Comparison of ENCODE assay signal across 14 mouse cellular contexts in genomic region chr3:127375956-127376660, GRCm38 (mm10).
DNase-seq lines count a peak whose midpoint lies in the region; ATAC-seq lines count a peak whose summit lies in the region.
"Had no signal": no experiment of that assay in that cellular context is flagged by ENCODE, and none has a peak within 500 bp of the region (broad histone marks: within the 10 kb centered on the region; RNA-seq: fewer than 3 reads in every experiment).

No protein-coding gene starts in this region.

- peak overlapping the region; percentile 29 for H3K27ac ChIP-seq in forebrain, embryonic 14.5 days (ENCODE audit: low read depth, low read length)
- no peak overlapping the region for H3K27ac ChIP-seq in midbrain, embryonic 14.5 days (replicated peaks; ENCODE audit: low read depth, low read length)
- no peak overlapping the region for H3K27ac ChIP-seq in liver, embryonic 12.5 days
- H3K27ac ChIP-seq: heart, embryonic 10.5 days; limb, embryonic 15.5 days had no signal

- H3K4me3 ChIP-seq in forebrain, embryonic 14.5 days (ENCODE audit: low read depth, low read length) = no peak overlapping the region
- no peak overlapping the region for H3K4me3 ChIP-seq in midbrain, embryonic 14.5 days (replicated peaks; ENCODE audit: low read depth, low read length)
- no peak overlapping the region for H3K4me3 ChIP-seq in liver, embryonic 12.5 days
- H3K4me3 ChIP-seq: heart, embryonic 10.5 days; limb, embryonic 15.5 days had no signal

- no peak overlapping the region; the same call in 1 of the 2 replicates for H3K9ac ChIP-seq in forebrain, embryonic 14.5 days (ENCODE audit: low read length)
- H3K9ac ChIP-seq in midbrain, embryonic 14.5 days (replicated peaks; ENCODE audit: low read length) = no peak overlapping the region
- H3K9ac ChIP-seq in liver, embryonic 12.5 days = no peak overlapping the region
- H3K9ac ChIP-seq: limb, embryonic 15.5 days had no signal

- peak overlapping the region; percentile 13 for H3K4me2 ChIP-seq in forebrain, embryonic 14.5 days (ENCODE audit: low read length)
- no peak overlapping the region; the same call in 1 of the 2 replicates for H3K4me2 ChIP-seq in midbrain, embryonic 14.5 days (ENCODE audit: low read length)
- no peak overlapping the region for H3K4me2 ChIP-seq in liver, embryonic 12.5 days
- H3K4me2 ChIP-seq: limb, embryonic 15.5 days had no signal

- peak; percentile 22; the same call in 1 of the 2 replicates for ATAC-seq in forebrain, embryonic 14.5 days
- ATAC-seq in midbrain, embryonic 14.5 days (ENCODE audit: low FRiP score, low TSS enrichment) = no peak
- ATAC-seq in liver, embryonic 12.5 days = no peak
- ATAC-seq: inflammation-experienced regulatory T-cells, adult 6 months had no signal

- H3K27me3 ChIP-seq in forebrain, embryonic 14.5 days (replicated peaks; ENCODE audit: control insufficient read depth, insufficient read depth, low read length) = no peaks in the 10 kb centered on the region
- no peaks in the 10 kb centered on the region for H3K27me3 ChIP-seq in midbrain, embryonic 14.5 days (ENCODE audit: control insufficient read depth, insufficient read depth, low read length)
- H3K27me3 ChIP-seq in liver, embryonic 12.5 days (replicated peaks) = no peaks in the 10 kb centered on the region
- H3K27me3 ChIP-seq: limb, embryonic 15.5 days had no signal

- WGBS in forebrain, embryonic 14.5 days = 14% methylated on average over 11 of the region's 11 CpGs
- WGBS in midbrain, embryonic 14.5 days = 28% methylated on average over 11 of the region's 11 CpGs
- WGBS in liver, embryonic 12.5 days (ENCODE audit: insufficient replicate concordance) = 64% methylated on average over 11 of the region's 11 CpGs

- no peaks in the 10 kb centered on the region for H3K36me3 ChIP-seq in forebrain, embryonic 14.5 days (ENCODE audit: control insufficient read depth, insufficient read depth, low read length)
- H3K36me3 ChIP-seq in midbrain, embryonic 14.5 days (ENCODE audit: control insufficient read depth, insufficient read depth, low read length) = 0 out of 2 replicates have a peak, but pooled peaks cover 3% of the 10 kb centered on the region
- H3K36me3 ChIP-seq in liver, embryonic 12.5 days = no peaks in the 10 kb centered on the region
- H3K36me3 ChIP-seq: heart, embryonic 10.5 days; limb, embryonic 15.5 days had no signal

- no peaks in the 10 kb centered on the region for H3K9me3 ChIP-seq in forebrain, embryonic 14.5 days (replicated peaks; ENCODE audit: control insufficient read depth, low read length)
- H3K9me3 ChIP-seq in midbrain, embryonic 14.5 days (ENCODE audit: control insufficient read depth, low read length) = 0 out of 2 replicates have a peak, but pooled peaks cover 5% of the 10 kb centered on the region
- no peaks in the 10 kb centered on the region for H3K9me3 ChIP-seq in liver, embryonic 12.5 days (replicated peaks)
- H3K9me3 ChIP-seq: G1E; heart, embryonic 10.5 days; limb, embryonic 15.5 days had no signal

- DNase-seq in adrenal gland, adult 8-10 months = peak; percentile 14
- DNase-seq in adrenal gland, adult 18-20 months (ENCODE audit: low spot score in 2 of 2) = no peak
- peak; percentile 28 for DNase-seq in brain, adult 2 months (ENCODE audit: low read depth, low spot score)
- DNase-seq in forebrain, embryonic 14.5 days (ENCODE audit: low spot score) = peak; percentile 54
- peak; percentile 30 for DNase-seq in midbrain, embryonic 14.5 days
- DNase-seq in liver = no peak
- no peak for DNase-seq in left cerebral cortex, adult 8-10 months (ENCODE audit: low spot score in 2 of 2)
- DNase-seq: cerebellum, adult 9-11 months; lung, postnatal 4 days had no signal

- peaks cover 20% of the 10 kb centered on the region for H3K4me1 ChIP-seq in forebrain, embryonic 14.5 days (ENCODE audit: control insufficient read depth, insufficient read depth, low read length)
- H3K4me1 ChIP-seq in midbrain, embryonic 14.5 days (ENCODE audit: control insufficient read depth, insufficient read depth, low read length) = peaks cover 6% of the 10 kb centered on the region; the same call in 1 of the 2 replicates
- H3K4me1 ChIP-seq in liver, embryonic 12.5 days = no peaks in the 10 kb centered on the region
- H3K4me1 ChIP-seq: heart, embryonic 10.5 days had no signal

Comparison
In these comparisons a context has a peak if more than half of its experiments do, and no peak if none do; other contexts are left out.
1. DNase-seq: peak in adrenal gland, adult 8-10 months (single experiment), brain, adult 2 months (single experiment), forebrain, embryonic 14.5 days (single experiment) and midbrain, embryonic 14.5 days (single experiment); none in adrenal gland, adult 18-20 months (0 of 2), liver (single experiment) and left cerebral cortex, adult 8-10 months (0 of 2).